Mouse (Mus musculus): Measurements from ENCODE around the gene Phpt1. TPM values are rescaled to one million over a fixed set of nuclear protein-coding genes. Genes with fewer than 3 reads are reported as not detected.
"Not testable (repeated sequence)": the region's sequence is repeated elsewhere in the genome, so short reads cannot be mapped to it uniquely, and the experiment has no call there.

Gene Phpt1
- total RNA-seq, 4 experiments from 2014 or later, result 61.3 to 76.9 (median 66.1) TPM

GRCm38 (mm10) chr2:25558774-25559173, 16.2 kb downstream of the Phpt1 start:
- no peak for DNase-seq

- DNase-seq, result no peak
Observed at GRCm38 (mm10) chr2:25557964-25558360, 17.1 kb downstream of the Phpt1 start.

- DNase-seq, result peak; percentile 94
Observed at GRCm38 (mm10) chr2:25557221-25557963, 17.6 kb downstream of the Phpt1 start, which contains the start of gene Edf1. Gene Edf1, plus strand, starts transcription at chr2:25557847.

GRCm38 (mm10) chr2:25556296-25556695, 18.7 kb downstream of the Phpt1 start:
- DNase-seq, result no peak

- not testable (repeated sequence) for DNase-seq
Observed at GRCm38 (mm10) chr2:25555479-25555878, 19.5 kb downstream of the Phpt1 start.

- DNase-seq, result not testable (repeated sequence)
Observed at GRCm38 (mm10) chr2:25553171-25553786, 21.7 kb downstream of the Phpt1 start.

GRCm38 (mm10) chr2:25551186-25551585, 23.8 kb downstream of the Phpt1 start:
- DNase-seq, result no peak

- DNase-seq, result no peak
Observed at GRCm38 (mm10) chr2:25549021-25549991, 25.7 kb downstream of the Phpt1 start.

- DNase-seq, result peak; percentile 99
Observed at GRCm38 (mm10) chr2:25546811-25547491, 28.1 kb downstream of the Phpt1 start, which contains the start of gene Traf2. Gene Traf2, minus strand, starts transcription at chr2:25546940.

GRCm38 (mm10) chr2:25545996-25546810, 28.8 kb downstream of the Phpt1 start:
- DNase-seq, result no peak

GRCm38 (mm10) chr2:25541644-25542367, 33.2 kb downstream of the Phpt1 start:
- no peak for DNase-seq

- peak; percentile 64 for DNase-seq
Observed at GRCm38 (mm10) chr2:25540541-25540948, 34.5 kb downstream of the Phpt1 start.

- DNase-seq, result peak; percentile 82
Observed at GRCm38 (mm10) chr2:25536531-25536930, 38.5 kb downstream of the Phpt1 start.

GRCm38 (mm10) chr2:25534866-25535182, 40.2 kb downstream of the Phpt1 start:
- DNase-seq, result no peak

- peak; percentile 93 for DNase-seq
Observed at GRCm38 (mm10) chr2:25534178-25534865, 40.7 kb downstream of the Phpt1 start.

GRCm38 (mm10) chr2:25533707-25534106, 41.3 kb downstream of the Phpt1 start:
- DNase-seq, result no peak

- no peak for DNase-seq
Observed at GRCm38 (mm10) chr2:25526510-25527302, 48.3 kb downstream of the Phpt1 start.

Data from adrenal gland, adult 8-10 months (tissue).